Mouse (Mus musculus): ENCODE measurements around the gene Olfr635.
A peak's percentile ranks its signal among the peaks of the same experiment; 100 is the strongest.
"Not testable (repeated sequence)": the region's sequence is repeated elsewhere in the genome, so short reads cannot be mapped to it uniquely, and the experiment has no call there.

Olfr635 gene

GRCm38 (mm10) chr7:103970852-103971251 lies at the start of gene Olfr635:
TSS of gene Olfr635 (plus strand) at chr7:103971152.
- no peak for DNase-seq

- no peak for DNase-seq
Observed at GRCm38 (mm10) chr7:103928525-103928924, 42.4 kb upstream of the Olfr635 start, which contains the start of gene Olfr631. TSS of gene Olfr631 (plus strand) at chr7:103928825.

GRCm38 (mm10) chr7:103934264-103934663 lies 36.7 kb upstream of the Olfr635 start, which contains the start of gene Olfr632:
TSS of gene Olfr632 (plus strand) at chr7:103934347.
- DNase-seq: no peak

GRCm38 (mm10) chr7:103942730-103943129 lies 28.2 kb upstream of the Olfr635 start:
- peak; percentile 8 for DNase-seq

GRCm38 (mm10) chr7:103944137-103944536 lies 26.8 kb upstream of the Olfr635 start, which contains the start of gene Olfr633:
TSS of gene Olfr633 (plus strand) at chr7:103944437.
- no peak for DNase-seq

GRCm38 (mm10) chr7:103966873-103967272 lies 4.1 kb upstream of the Olfr635 start:
- not testable (repeated sequence) for DNase-seq

- no peak for DNase-seq
Observed at GRCm38 (mm10) chr7:103971782-103972181, 830 bp downstream of the Olfr635 start.

- DNase-seq: no peak
Observed at GRCm38 (mm10) chr7:103998446-103998845, 27.5 kb downstream of the Olfr635 start, which contains the start of gene Olfr638. TSS of gene Olfr638 (plus strand) at chr7:103998746.

- no peak for DNase-seq
Observed at GRCm38 (mm10) chr7:103999124-103999523, 28.2 kb downstream of the Olfr635 start.

- no peak for DNase-seq
Observed at GRCm38 (mm10) chr7:104017203-104017602, 46.3 kb downstream of the Olfr635 start, which contains the start of gene Olfr639. TSS of gene Olfr639 (minus strand) at chr7:104017303.

- no peak for DNase-seq
Observed at GRCm38 (mm10) chr7:104018953-104019352, 48.0 kb downstream of the Olfr635 start.

- no peak for DNase-seq
Observed at GRCm38 (mm10) chr7:104021651-104022050, 50.7 kb downstream of the Olfr635 start.

- DNase-seq: no peak
Observed at GRCm38 (mm10) chr7:104025473-104025872, 54.5 kb downstream of the Olfr635 start, which contains the start of gene Olfr640. TSS of gene Olfr640 (minus strand) at chr7:104025573.

- DNase-seq: no peak
Observed at GRCm38 (mm10) chr7:104026978-104027377, 56.0 kb downstream of the Olfr635 start.

- no peak for DNase-seq
Observed at GRCm38 (mm10) chr7:104035145-104035544, 64.2 kb downstream of the Olfr635 start, which contains the start of gene Olfr641. TSS of gene Olfr641 (plus strand) at chr7:104035445.
